Mouse (Mus musculus) skeletal muscle tissue, postnatal 0 days (tissue): Measurements from ENCODE around the gene Npnt. TPM values are rescaled to one million over a fixed set of nuclear protein-coding genes. Genes with fewer than 3 reads are reported as not detected.

Experiments used
- polyA plus RNA-seq: library from polyadenylated mRNA; unstranded; fragments of >200 nt; fragmentation: Nextera tagmentation; extraction: Ambion mirVana; gene quantifications from 2 replicates; pipeline ENCODE4 v1.2.1, GENCODE M21; 2015

Gene Npnt
- polyA plus RNA-seq, result 52.3 and 58.2 TPM in 2 replicates

DNA sequence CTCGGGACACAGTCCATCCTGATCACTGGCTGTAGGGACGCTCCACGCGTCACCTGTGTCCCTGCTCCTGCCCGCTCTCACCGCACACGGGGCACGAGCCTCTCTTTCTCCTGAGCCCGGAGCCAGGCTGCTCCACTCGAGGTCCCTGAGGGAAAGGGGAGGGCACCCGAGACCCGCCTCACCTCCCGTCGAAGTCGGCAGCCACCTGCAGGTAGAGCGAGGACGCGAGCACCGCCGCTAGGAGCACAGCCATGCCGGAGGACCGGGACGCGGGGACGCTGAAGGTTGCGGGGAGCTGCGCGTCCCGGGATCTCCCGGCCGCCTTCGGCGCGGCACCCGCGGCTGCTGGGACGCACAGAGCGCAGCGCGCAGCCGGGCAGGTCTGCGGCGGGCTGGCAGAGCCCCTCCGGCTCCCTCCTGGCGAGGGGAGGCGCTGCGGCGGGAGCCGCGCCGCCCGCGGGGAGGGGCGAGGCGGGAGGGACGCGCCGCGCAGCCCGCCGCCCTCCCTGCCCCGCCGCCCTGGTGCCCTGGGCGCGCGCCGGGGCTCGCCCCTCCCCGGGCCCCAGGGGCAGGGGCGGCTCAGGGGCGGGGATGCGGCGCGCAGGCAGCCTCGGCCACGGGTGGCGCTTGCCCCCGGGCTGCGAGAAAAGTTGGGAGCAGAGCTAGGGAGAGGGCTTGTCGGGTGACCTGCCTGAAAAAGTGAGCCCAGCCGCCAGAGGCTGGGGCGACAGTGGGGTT, at the start of gene Npnt:
Npnt (minus strand) TSS at position 501 of the 738 bp plus-strand sequence.

Other genes starting within 250 kb of the Npnt start
- 9.8 and 10.4 TPM in 2 replicates for gene Ints12, start 141.5 kb upstream of the Npnt start, polyA plus RNA-seq
- gene Gstcd, start 141.7 kb upstream of the Npnt start, polyA plus RNA-seq, result 2.0 and 2.2 TPM in 2 replicates